ENCODE assay signal across 9 mouse cellular contexts in genomic region chr4:88938712-88939032, GRCm38 (mm10). TPM values are rescaled to one million over a fixed set of nuclear protein-coding genes. Genes with fewer than 3 reads are reported as not detected.
A peak's percentile ranks its signal among the peaks of the same experiment; 100 is the strongest.
DNase-seq lines count a peak whose midpoint lies in the region; ATAC-seq and TF ChIP-seq lines count a peak whose summit lies in the region.
"Had no signal": no experiment of that assay in that cellular context is flagged by ENCODE, and none has a peak within 500 bp of the region (broad histone marks: within the 10 kb centered on the region; RNA-seq: fewer than 3 reads in every experiment).

No protein-coding gene starts in this region.

- no peaks in the 10 kb centered on the region for H3K9me3 ChIP-seq in heart, embryonic 10.5 days
- no peaks in the 10 kb centered on the region for H3K9me3 ChIP-seq in limb, embryonic 15.5 days

- no peak for ATAC-seq in limb, embryonic 15.5 days (ENCODE audit: insufficient number of reproducible peaks, low FRiP score, low TSS enrichment, low read depth)

- WGBS in heart, embryonic 10.5 days: 10% methylated on average over 11 of the region's 11 CpGs
- 28% methylated on average over 11 of the region's 11 CpGs for WGBS in thymus, adult 2 months
- WGBS in limb, embryonic 15.5 days: 6% methylated on average over 11 of the region's 11 CpGs

- peaks cover 50% of the 10 kb centered on the region for H3K27me3 ChIP-seq in heart, embryonic 10.5 days (ENCODE audit: insufficient read depth, poor library complexity, severe bottlenecking)
- H3K27me3 ChIP-seq in thymus, adult 2 months (ENCODE audit: control insufficient read depth, insufficient read depth, low read length): no peaks in the 10 kb centered on the region; the same call in 1 of the 2 replicates
- H3K27me3 ChIP-seq in limb, embryonic 15.5 days: peaks cover 35% of the 10 kb centered on the region

- no peaks in the 10 kb centered on the region for H3K36me3 ChIP-seq in heart, embryonic 10.5 days
- H3K36me3 ChIP-seq in thymus, adult 2 months (ENCODE audit: control insufficient read depth, insufficient read depth, low read length): no peaks in the 10 kb centered on the region
- H3K36me3 ChIP-seq in limb, embryonic 15.5 days: no peaks in the 10 kb centered on the region

- peaks cover 9% of the 10 kb centered on the region; the same call in 1 of the 2 replicates for H3K4me1 ChIP-seq in heart, embryonic 10.5 days
- H3K4me1 ChIP-seq in thymus, adult 2 months (replicated peaks; ENCODE audit: control insufficient read depth, insufficient read depth, low read length): peaks cover 6% of the 10 kb centered on the region
- H3K4me1 ChIP-seq in limb, embryonic 15.5 days: peaks cover 11% of the 10 kb centered on the region

- H3K4me2 ChIP-seq in limb, embryonic 15.5 days: peak overlapping the region; percentile 97

- peak overlapping the region; percentile 86 for H3K27ac ChIP-seq in heart, embryonic 10.5 days
- H3K27ac ChIP-seq in thymus, adult 2 months (ENCODE audit: control insufficient read depth, insufficient read depth, low read length): no peak overlapping the region
- no peak overlapping the region for H3K27ac ChIP-seq in limb, embryonic 15.5 days

- peak overlapping the region; percentile 39 for H3K9ac ChIP-seq in limb, embryonic 15.5 days

- no peak for TF ChIP-seq CTCF in thymus, adult 2 months (IDR thresholded peaks at IDR 0.05; ENCODE audit: borderline replicate concordance, control insufficient read depth, extremely low read depth, insufficient read depth, low read length, poor library complexity)

- no peak for TF ChIP-seq POLR2A in thymus, adult 2 months (IDR thresholded peaks at IDR 0.05; ENCODE audit: control insufficient read depth, extremely low read depth, insufficient read depth, low read length, poor library complexity)

- intact Hi-C loops in heart, postnatal 36 days (cut with DNase I): loop anchor here (5.0 kb wide), 2 partner anchors 66 to 189 kb away; no protein-coding TSS in a partner anchor

- H3K4me3 ChIP-seq in heart, embryonic 10.5 days: peak overlapping the region; percentile 83
- H3K4me3 ChIP-seq in thymus, adult 2 months (ENCODE audit: control insufficient read depth, insufficient read depth, low read length): peak overlapping the region; percentile 10; the same call in 1 of the 2 replicates
- H3K4me3 ChIP-seq in limb, embryonic 15.5 days: peak overlapping the region; percentile 65

- DNase-seq in heart, embryonic 10.5 days (ENCODE audit: low spot score): no peak
- DNase-seq in heart, postnatal 36 days: no peak
- DNase-seq in thymus, adult 2 months: no peak
- DNase-seq in thymus, postnatal 0 days (ENCODE audit: low spot score): no peak
- DNase-seq in right cerebral cortex, postnatal 4 days: no peak
- no peak for DNase-seq in cerebellum, postnatal 25 days
- no peak for DNase-seq in left cerebral cortex, adult 18-20 months (ENCODE audit: low spot score in 2 of 2)

RNA-seq across cellular contexts. Expression of gene Ifne, which starts 58.7 kb away (rescaled TPM):
- not detected in 2 replicates for polyA plus RNA-seq in heart, embryonic 10.5 days (2016; fragmentation: Nextera tagmentation; extraction: Ambion mirVana)
- not detected for total RNA-seq in heart, postnatal 36 days (2021)
- not detected in 2 replicates for polyA plus RNA-seq in thymus, adult 2 months (2012; rRNA removed)
- polyA plus RNA-seq in thymus, postnatal 0 days (2015; fragmentation: Nextera tagmentation; extraction: Ambion mirVana): not detected in 2 replicates
- polyA plus RNA-seq in limb, embryonic 15.5 days (2015; fragmentation: Nextera tagmentation; extraction: Ambion mirVana): not detected in 2 replicates
- total RNA-seq in left cerebral cortex, adult 18-20 months (2021): not detected
- total RNA-seq: hematopoietic stem cell, adult 5-6 weeks had no signal

Comparison
In these comparisons a context has a peak if more than half of its experiments do, and no peak if none do; other contexts are left out.
1. H3K4me3 ChIP-seq: peak in every context shown above with its lines; median percentile 83 in heart, embryonic 10.5 days; 65 in limb, embryonic 15.5 days; 10 in thymus, adult 2 months.